Mouse (Mus musculus) myocyte (in vitro differentiated cells): ENCODE data around the gene Fktn.

ENCODE experiments used
- CEBPB ChIP-seq: IDR thresholded peaks from 2 replicates; pipeline ENCODE4 v1.6.1; 2011; ENCODE audit warnings: mild to moderate bottlenecking, moderate library complexity; ENCODE audit not compliant: poor library complexity, insufficient read depth, severe bottlenecking
- E2F4 ChIP-seq: IDR thresholded peaks from one replicate; pipeline ENCODE4 v1.6.1; 2011; ENCODE audit warnings: mild to moderate bottlenecking, control low read depth, moderate library complexity; ENCODE audit not compliant: insufficient read depth
- MAX ChIP-seq: IDR thresholded peaks from one replicate; pipeline ENCODE4 v1.6.1; 2011; ENCODE audit warnings: low read depth, mild to moderate bottlenecking, control low read depth
- MYOD1 ChIP-seq, 3 experiments: IDR thresholded peaks; one replicate each; pipeline ENCODE4 v1.6.1; 2011; ENCODE audit warnings: control low read depth in 2 of 3, low read depth in 2 of 3, mild to moderate bottlenecking in 2 of 3, moderate library complexity in 1 of 3; ENCODE audit not compliant: insufficient read length in 2 of 3, control insufficient read depth in 1 of 3
- MYOG ChIP-seq, 3 experiments: IDR thresholded peaks; one replicate each; pipeline ENCODE4 v1.6.1; 2011; ENCODE audit warnings: control low read depth in 2 of 3, low read depth in 2 of 3, mild to moderate bottlenecking in 2 of 3; ENCODE audit not compliant: insufficient read length in 2 of 3, control insufficient read depth in 1 of 3, insufficient read depth in 1 of 3
- POLR2A ChIP-seq: IDR thresholded peaks from one replicate; pipeline ENCODE4 v1.6.1; 2011; ENCODE audit warnings: low read depth, mild to moderate bottlenecking, control low read depth, moderate library complexity; ENCODE audit not compliant: insufficient read length
- POLR2AphosphoS2 ChIP-seq: IDR thresholded peaks from one replicate; pipeline ENCODE4 v1.6.1; 2011; ENCODE audit warnings: low read depth, control low read depth; ENCODE audit not compliant: insufficient read length
- TCF12 ChIP-seq: IDR thresholded peaks from one replicate; pipeline ENCODE4 v1.6.1; 2011; ENCODE audit warnings: mild to moderate bottlenecking, control low read depth; ENCODE audit not compliant: poor library complexity, insufficient read depth, severe bottlenecking
- TCF3 ChIP-seq: IDR thresholded peaks from one replicate; pipeline ENCODE4 v1.6.1; 2011; ENCODE audit warnings: low read depth, control low read depth; ENCODE audit not compliant: insufficient read length

GRCm38 (mm10) chr4:53728121-53728520, 14.3 kb downstream of the Fktn start:
- TF ChIP-seq MYOG (IDR thresholded peaks at IDR 0.05; ENCODE audit: control insufficient read depth in 1 of 3, insufficient read depth in 1 of 3, insufficient read length in 2 of 3, low read depth in 2 of 3) (no peak), TCF12 (no peak), MAX (no peak), POLR2A (no peak), POLR2AphosphoS2 (no peak), CEBPB (no peak), MYOD1 (IDR thresholded peaks at IDR 0.05; ENCODE audit: control insufficient read depth in 1 of 3, insufficient read length in 2 of 3, low read depth in 2 of 3) (peak in 1 of 3 experiments; percentile 24), TCF3 (no peak), E2F4 (no peak)
